Mouse (Mus musculus) cerebellum, adult 2 months (tissue): ENCODE data around the gene Slu7.

Source experiments
- CTCF ChIP-seq: fragments of 200-500 bp; IDR thresholded peaks from 2 replicates; pipeline ENCODE4 v1.5.1; 2011; ENCODE audit warnings: low read depth, mild to moderate bottlenecking, control low read depth, low read length, moderate library complexity, borderline replicate concordance; ENCODE audit not compliant: insufficient read depth
- POLR2A ChIP-seq: fragments of 200-500 bp; IDR thresholded peaks from 2 replicates; pipeline ENCODE4 v1.6.1; 2011; ENCODE audit warnings: low read length, control low read depth, borderline replicate concordance; ENCODE audit not compliant: insufficient read depth

- TF ChIP-seq CTCF (no peak), POLR2A (no peak)
Measured at GRCm38 (mm10) chr11:43449916-43450315, 16.4 kb downstream of the Slu7 start.
